ENCODE assay signal across 25 mouse cellular contexts in the genomic region with DNA sequence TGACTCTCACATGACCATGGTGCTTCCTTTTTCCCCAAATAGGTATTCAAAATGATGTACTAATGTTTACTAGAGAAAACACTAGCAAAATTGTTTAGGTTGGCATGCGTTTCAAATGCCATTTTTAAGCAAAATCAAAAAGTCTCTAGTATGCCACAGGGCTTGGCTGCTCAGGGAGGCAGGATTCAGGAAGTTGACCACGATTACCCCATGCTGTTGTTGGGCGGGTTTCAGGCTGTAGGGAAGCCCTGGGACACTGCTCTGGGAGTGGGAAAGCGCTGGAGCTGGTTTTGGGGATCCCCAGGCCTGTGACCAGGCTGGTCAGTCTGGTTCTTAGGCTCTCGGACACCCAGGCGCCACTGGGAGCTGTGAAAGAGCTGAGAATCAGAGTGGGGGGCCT.
DNase-seq lines count a peak whose midpoint lies in the region; ATAC-seq lines count a peak whose summit lies in the region.
"Had no signal": no experiment of that assay in that cellular context is flagged by ENCODE, and none has a peak within 500 bp of the region (broad histone marks: within the 10 kb centered on the region; RNA-seq: fewer than 3 reads in every experiment).

No protein-coding gene starts in this region.

- no peaks in the 10 kb centered on the region for H3K9me3 ChIP-seq in forebrain, embryonic 10.5 days
- no peaks in the 10 kb centered on the region for H3K9me3 ChIP-seq in forebrain, embryonic 15.5 days
- H3K9me3 ChIP-seq in hindbrain, embryonic 14.5 days (ENCODE audit: control insufficient read depth, low read length), result no peaks in the 10 kb centered on the region
- H3K9me3 ChIP-seq: embryonic facial prominence, embryonic 13.5 days; embryonic facial prominence, embryonic 15.5 days; forebrain, embryonic 13.5 days; G1E had no signal

- no peak overlapping the region for H3K4me3 ChIP-seq in forebrain, embryonic 10.5 days
- no peak overlapping the region for H3K4me3 ChIP-seq in forebrain, embryonic 15.5 days
- H3K4me3 ChIP-seq in hindbrain, embryonic 14.5 days (replicated peaks; ENCODE audit: low read length), result no peak overlapping the region
- H3K4me3 ChIP-seq: embryonic facial prominence, embryonic 13.5 days; embryonic facial prominence, embryonic 15.5 days; erythroblast, embryonic 14.5 days; forebrain, embryonic 13.5 days had no signal

- no peak overlapping the region for H3K9ac ChIP-seq in forebrain, embryonic 15.5 days (replicated peaks)
- H3K9ac ChIP-seq in hindbrain, embryonic 14.5 days, result no peak overlapping the region
- H3K9ac ChIP-seq: embryonic facial prominence, embryonic 13.5 days; embryonic facial prominence, embryonic 15.5 days; forebrain, embryonic 13.5 days had no signal

- no peaks in the 10 kb centered on the region for H3K36me3 ChIP-seq in forebrain, embryonic 10.5 days (replicated peaks)
- no peaks in the 10 kb centered on the region for H3K36me3 ChIP-seq in forebrain, embryonic 15.5 days
- no peaks in the 10 kb centered on the region for H3K36me3 ChIP-seq in hindbrain, embryonic 14.5 days (replicated peaks; ENCODE audit: control insufficient read depth, insufficient read depth)
- H3K36me3 ChIP-seq: embryonic facial prominence, embryonic 13.5 days; embryonic facial prominence, embryonic 15.5 days; G1E had no signal

- H3K27ac ChIP-seq in forebrain, embryonic 10.5 days, result 0 out of 2 replicates have a peak overlapping the region, but pooled peaks have one; percentile 30
- no peak overlapping the region for H3K27ac ChIP-seq in forebrain, embryonic 15.5 days (replicated peaks)
- H3K27ac ChIP-seq in hindbrain, embryonic 14.5 days, result no peak overlapping the region
- H3K27ac ChIP-seq: embryonic facial prominence, embryonic 13.5 days; embryonic facial prominence, embryonic 15.5 days; forebrain, embryonic 13.5 days had no signal

- H3K4me1 ChIP-seq in forebrain, embryonic 10.5 days, result peaks cover 7% of the 10 kb centered on the region
- no peaks in the 10 kb centered on the region for H3K4me1 ChIP-seq in forebrain, embryonic 15.5 days
- no peaks in the 10 kb centered on the region for H3K4me1 ChIP-seq in hindbrain, embryonic 14.5 days (replicated peaks; ENCODE audit: control insufficient read depth, insufficient read depth, low read length)
- H3K4me1 ChIP-seq: embryonic facial prominence, embryonic 15.5 days; forebrain, embryonic 13.5 days had no signal

- ATAC-seq in forebrain, embryonic 15.5 days (replicated peaks), result no peak
- 0 out of 2 replicates have a peak, but pooled peaks have one; percentile 47 for ATAC-seq in common myeloid progenitor, adult 5-6 weeks (replicated peaks; ENCODE audit: low read depth, poor library complexity, severe bottlenecking)
- 0 out of 2 replicates have a peak, but pooled peaks have one; percentile 51 for ATAC-seq in megakaryocyte, adult 5-6 weeks (ENCODE audit: poor library complexity, severe bottlenecking)
- ATAC-seq in hindbrain, embryonic 14.5 days (ENCODE audit: low FRiP score), result no peak
- ATAC-seq: CD4-positive, CD25-positive, alpha-beta regulatory T cell, adult 4 months; forebrain, embryonic 13.5 days; forebrain, embryonic 16.5 days; Patski had no signal

- no peaks in the 10 kb centered on the region for H3K27me3 ChIP-seq in forebrain, embryonic 10.5 days (ENCODE audit: poor library complexity, severe bottlenecking)
- H3K27me3 ChIP-seq in forebrain, embryonic 15.5 days, result no peaks in the 10 kb centered on the region
- no peaks in the 10 kb centered on the region for H3K27me3 ChIP-seq in hindbrain, embryonic 14.5 days (ENCODE audit: control insufficient read depth, insufficient read depth, low read length)
- H3K27me3 ChIP-seq: CH12.LX; embryonic facial prominence, embryonic 13.5 days; embryonic facial prominence, embryonic 15.5 days; forebrain, embryonic 13.5 days had no signal

- H3K4me2 ChIP-seq in forebrain, embryonic 15.5 days (replicated peaks), result no peak overlapping the region
- H3K4me2 ChIP-seq in hindbrain, embryonic 14.5 days (replicated peaks), result no peak overlapping the region
- H3K4me2 ChIP-seq: embryonic facial prominence, embryonic 13.5 days; embryonic facial prominence, embryonic 15.5 days; forebrain, embryonic 13.5 days had no signal

- no peak for DNase-seq in forebrain, embryonic 10.5 days (ENCODE audit: extremely low spot score, low spot score)
- DNase-seq in ZHBTc4 (ENCODE audit: low read depth, low spot score), result peak; percentile 30
- DNase-seq in urinary bladder, adult 2 months (ENCODE audit: low spot score), result no peak
- no peak for DNase-seq in embryo, embryonic 9.5 days (ENCODE audit: extremely low spot score)
- DNase-seq in hindbrain, embryonic 14.5 days (ENCODE audit: low spot score), result no peak
- DNase-seq: adrenal gland, adult 8-10 months; adrenal gland, postnatal 14 days; adrenal gland, postnatal 36 days; cerebellum, adult 11-12 months; cerebellum, adult 2 months; cerebellum, adult 9-10 months; cerebellum, postnatal 10 days; cerebellum, postnatal 36 days had no signal

- 34% methylated on average over 6 of the region's 6 CpGs for WGBS in forebrain, embryonic 10.5 days
- WGBS in forebrain, embryonic 15.5 days, result 39% methylated on average over 6 of the region's 6 CpGs
- 43% methylated on average over 6 of the region's 6 CpGs for WGBS in hindbrain, embryonic 14.5 days

Comparison
In these comparisons a context has a peak if more than half of its experiments do, and no peak if none do; other contexts are left out.
1. ATAC-seq: peak in common myeloid progenitor, adult 5-6 weeks (single experiment) and megakaryocyte, adult 5-6 weeks (single experiment); none in forebrain, embryonic 15.5 days (single experiment) and hindbrain, embryonic 14.5 days (single experiment).